Mouse (Mus musculus) fat pad, adult 2 months (tissue): ENCODE measurements at regions not wholly inside any gene's neighbourhood (a gene's known extent, or its start where the extent isn't known, plus 50 kb on each side); places are given as distances from the start of the nearest gene placed in this dataset.
A peak's percentile ranks its signal among the peaks of the same experiment; 100 is the strongest.

Source experiments
- DNase-seq: peaks from one replicate; pipeline ENCODE4 v3.0.0-alpha.2; 2011; ENCODE audit warnings: low read depth, low spot score; ENCODE audit errors: extremely low read depth

DNA sequence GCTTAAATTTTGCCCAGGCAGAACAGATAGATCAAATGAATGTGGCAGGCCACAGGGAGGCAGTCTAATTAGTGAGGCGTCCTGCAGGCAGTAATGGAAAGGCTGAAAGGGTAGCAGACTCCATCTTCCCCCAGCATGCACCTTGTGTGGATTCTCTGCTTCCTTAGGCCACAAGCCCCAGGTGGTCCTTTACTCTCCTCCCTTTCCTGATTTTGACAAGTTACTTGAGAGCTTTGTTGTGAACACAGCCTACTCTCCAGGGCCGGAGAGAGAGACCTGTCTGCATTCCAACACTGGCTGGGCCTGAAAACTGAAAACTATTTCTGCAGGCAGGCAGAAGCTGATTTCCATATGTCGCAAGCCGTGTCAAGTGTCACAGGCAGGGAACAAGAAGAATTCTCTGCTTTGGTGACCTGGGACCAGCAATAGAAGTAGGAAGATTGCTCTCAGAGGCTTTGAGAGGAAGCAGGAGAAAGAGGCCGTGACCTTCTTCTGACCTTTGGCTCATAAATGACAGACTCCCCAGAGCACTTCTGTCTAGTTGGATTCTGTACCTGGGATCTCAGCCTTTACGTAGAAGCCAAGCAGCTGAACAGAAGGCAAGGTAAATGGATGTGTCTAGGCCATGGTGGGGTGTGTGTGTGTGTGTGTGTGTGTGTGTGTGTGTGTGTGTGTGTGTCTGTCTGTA is 619.2 kb upstream of the Cdh5 start:
- DNase-seq: no peak

DNA sequence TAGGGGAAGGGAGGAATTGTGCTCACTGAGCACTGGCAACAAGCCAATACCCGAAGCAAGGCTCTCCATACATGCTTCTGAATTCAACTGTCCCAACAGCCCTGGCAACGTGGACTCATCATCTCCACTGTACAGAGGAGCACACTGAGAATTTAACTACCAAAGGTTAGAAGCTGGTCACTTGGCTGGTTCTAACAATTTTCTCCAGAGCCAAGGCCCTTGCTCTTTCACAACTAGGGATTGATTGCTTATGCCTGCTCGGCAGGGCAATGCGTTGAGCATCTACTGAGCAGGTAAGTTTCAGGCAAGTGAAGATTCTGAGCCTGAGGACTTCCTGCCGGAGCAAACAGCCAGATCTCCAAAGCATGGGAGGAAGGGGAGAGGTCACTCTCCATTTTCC is 616.0 kb upstream of the Cdh5 start:
- no peak for DNase-seq

DNA sequence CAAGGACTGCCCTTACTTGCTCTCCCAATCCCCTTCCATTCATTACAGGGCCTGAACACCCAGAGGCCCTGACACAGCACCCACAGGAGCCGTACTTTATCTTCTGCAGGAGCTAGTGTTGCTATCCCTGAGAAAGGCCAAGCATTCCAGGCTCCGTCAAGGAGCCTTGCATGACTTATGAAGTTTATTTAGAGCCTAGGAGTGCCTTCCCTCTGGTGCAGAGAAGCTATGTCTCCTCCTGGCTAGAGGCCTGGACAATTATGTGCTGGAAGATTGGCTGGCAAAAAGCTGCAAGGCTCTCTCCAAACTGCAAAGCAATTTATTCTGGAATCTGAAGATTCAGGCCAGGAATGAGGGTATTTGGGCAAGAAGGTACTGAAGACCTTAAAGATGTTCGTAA is 612.0 kb upstream of the Cdh5 start:
- DNase-seq: no peak

DNA sequence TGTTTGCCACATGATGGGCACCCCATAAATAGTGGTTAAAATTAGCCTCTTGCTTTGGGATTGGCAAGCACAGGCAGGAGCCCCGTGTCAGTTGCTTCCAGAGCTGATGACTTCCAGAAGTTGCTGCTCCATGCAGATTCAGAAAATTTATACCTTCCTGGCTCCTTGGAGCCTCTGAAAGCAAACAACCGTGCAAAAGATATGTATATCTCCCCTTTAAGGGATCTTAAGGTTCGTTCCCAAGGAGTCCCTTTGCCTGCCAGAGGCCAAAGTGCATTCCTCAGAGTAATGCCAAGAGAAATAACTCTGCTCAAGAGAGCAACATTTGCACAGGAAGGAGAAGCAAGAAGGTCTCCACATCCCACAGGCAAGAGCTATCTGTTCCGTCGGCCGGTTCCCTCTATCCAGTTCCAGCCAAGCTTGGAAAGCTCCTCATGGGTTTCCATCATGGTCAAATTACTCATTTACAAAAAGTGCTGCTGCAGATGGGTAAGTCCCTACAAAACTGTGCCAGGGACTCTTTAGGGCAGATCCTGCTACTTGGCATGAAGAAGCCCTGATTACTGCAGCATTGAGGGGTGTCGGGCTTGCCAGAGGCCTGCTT is 608.4 kb upstream of the Cdh5 start:
- peak; percentile 18 for DNase-seq

DNA sequence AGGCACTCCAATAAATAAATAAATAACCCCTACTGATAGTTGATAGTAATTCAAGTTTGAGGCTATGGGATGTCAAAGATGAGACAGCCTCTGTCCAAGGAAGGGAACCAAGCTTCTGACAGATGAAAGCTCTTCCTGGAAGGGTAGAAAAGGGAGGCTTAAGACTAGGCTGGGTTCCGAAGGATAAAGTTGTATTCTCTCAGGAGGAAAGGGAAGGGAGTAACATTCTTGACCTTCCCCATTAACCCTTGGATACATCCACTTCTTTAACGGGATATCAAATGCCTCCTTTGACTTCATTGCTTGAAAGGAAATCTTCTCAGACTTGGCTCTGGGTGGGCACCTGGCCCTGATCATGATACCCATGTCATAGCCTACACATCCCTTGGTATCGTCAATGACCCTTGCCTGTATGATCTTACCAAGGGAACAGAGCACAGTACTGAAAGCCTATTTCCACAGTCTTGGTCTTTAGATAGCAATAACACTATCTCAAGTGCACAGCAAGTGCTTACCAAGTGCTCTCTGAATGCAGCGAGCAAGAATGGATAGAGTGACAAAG is 607.4 kb upstream of the Cdh5 start:
- DNase-seq: no peak

DNA sequence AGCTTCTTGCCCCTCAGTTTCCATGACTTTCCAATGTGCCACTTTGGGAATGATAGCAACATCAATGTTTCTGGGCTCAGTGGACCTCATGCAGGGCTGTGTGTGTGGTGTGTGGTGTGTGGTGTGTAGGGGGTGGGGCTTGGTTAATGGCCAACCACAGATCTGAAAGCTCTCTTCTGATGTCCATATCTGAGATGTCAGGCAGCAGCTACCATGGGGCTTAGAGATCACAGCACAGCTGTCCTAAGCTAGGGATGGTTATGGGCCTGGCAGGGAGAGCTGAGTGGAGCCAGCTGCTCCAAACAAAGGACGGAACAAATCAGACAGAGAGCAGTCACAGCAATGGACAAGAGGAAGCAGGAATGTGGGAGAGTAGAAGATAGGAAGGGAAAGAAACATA is 606.8 kb upstream of the Cdh5 start:
- DNase-seq: no peak

DNA sequence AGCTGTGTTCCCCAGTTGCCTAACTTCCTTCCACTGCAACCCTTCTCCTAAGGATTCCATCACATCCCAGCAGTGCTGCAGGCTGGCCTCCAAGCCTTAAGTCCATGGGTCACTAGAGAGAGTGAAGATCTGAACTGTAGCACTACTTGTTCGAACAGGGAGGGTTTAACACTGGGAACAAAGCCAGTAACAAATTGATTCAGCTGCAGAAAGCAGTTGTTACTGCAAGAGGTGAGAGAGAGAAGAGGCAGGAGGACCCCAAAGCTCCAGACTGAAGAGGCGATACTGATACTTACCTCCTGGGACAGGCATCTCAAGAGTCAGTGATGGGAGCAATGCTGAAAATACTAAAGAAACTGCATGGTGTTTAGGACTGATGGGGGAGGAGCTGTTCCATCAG is 600.1 kb upstream of the Cdh5 start:
- DNase-seq: no peak

GRCm38 (mm10) chr8:103502991-103503767 is 598.2 kb upstream of the Cdh5 start:
- DNase-seq: no peak

DNA sequence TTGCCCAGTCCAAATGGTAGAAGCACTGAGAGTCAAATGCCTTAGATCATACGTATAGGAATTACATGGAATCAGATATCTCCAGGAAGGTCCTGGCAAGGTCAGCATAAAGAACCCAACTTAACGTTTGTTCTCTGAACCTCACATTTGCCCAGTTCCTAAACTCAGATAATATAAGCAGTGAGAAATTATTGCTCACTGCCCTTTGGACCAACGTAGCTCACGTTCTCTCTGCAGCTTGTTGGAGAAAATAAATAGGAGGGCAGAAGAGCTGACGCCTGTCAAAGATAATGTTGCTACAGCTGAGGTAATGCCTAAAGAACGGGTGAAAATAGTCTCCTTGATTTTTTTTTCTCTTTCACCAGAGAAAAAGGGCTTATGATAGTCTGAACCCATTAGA is 595.1 kb upstream of the Cdh5 start:
- DNase-seq: no peak

- DNase-seq: no peak
Observed at GRCm38 (mm10) chr8:103507068-103507467, 594.4 kb upstream of the Cdh5 start.

GRCm38 (mm10) chr8:103520141-103520866 is 581.1 kb upstream of the Cdh5 start:
- DNase-seq: no peak

DNA sequence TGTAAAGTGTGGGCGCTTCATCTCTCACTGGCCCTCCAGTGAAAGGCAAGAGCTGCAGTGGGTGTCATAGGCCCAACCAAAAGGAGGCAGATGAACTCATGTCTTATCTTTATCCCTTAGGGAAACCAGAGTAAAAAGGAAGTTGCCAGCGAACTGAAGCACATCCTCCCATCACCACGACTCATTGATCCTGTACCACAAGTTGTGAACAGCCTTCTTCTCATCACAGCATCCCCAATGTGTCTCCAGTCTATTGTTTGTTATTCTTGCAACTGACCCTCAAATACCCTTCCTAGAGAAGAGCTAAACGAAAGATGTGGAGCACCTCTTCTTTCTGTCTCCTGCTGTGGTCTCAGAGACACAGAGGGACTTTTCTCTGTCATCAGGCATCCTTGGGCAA is 570.5 kb upstream of the Cdh5 start:
- DNase-seq: no peak

DNA sequence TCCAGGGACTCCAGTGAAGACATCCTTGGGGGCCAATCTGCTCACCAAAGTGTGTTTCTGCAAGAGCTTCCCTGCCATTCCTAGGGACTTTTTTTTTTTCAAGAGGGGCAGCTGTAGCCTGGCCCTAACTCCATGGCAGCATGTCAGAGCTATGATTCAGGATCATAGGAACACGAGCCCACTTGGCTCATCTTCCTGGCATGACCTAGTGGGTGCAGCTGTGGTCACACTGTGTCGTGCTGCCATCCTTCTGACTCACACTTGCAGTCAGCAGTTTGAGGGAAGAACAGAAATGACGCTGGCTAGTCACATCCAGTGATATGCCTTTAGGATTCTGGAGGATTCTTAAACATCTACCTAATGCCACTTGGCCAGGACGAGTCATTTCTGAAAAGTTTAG is 566.5 kb upstream of the Cdh5 start:
- DNase-seq: no peak

- DNase-seq: no peak
Observed at GRCm38 (mm10) chr8:103536856-103537255, 564.6 kb upstream of the Cdh5 start.

DNA sequence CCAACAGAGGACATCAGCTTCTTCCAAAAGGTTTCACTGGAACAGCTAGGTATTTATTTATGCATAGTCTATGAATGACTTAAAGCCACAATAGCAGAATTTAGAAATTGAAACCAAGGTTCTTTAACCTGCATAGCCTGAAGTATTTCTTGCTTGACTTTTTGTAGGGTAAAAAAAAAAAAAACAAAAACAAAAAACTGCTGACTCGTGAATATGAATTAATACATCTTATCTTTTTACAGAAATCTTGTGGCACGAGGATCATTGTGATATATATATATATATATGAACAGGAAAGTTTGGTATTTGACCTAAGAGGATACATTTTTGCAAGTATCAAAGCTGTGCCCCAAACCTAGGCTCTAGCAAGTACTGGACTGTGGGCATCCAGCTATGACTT is 559.5 kb upstream of the Cdh5 start:
- DNase-seq: no peak

- DNase-seq: no peak
Observed at GRCm38 (mm10) chr8:103551916-103552535, 549.4 kb upstream of the Cdh5 start.

- no peak for DNase-seq
Observed at GRCm38 (mm10) chr8:103561606-103562005, 539.8 kb upstream of the Cdh5 start.

- DNase-seq: no peak
Observed at GRCm38 (mm10) chr8:103570864-103571425, 530.5 kb upstream of the Cdh5 start.

DNA sequence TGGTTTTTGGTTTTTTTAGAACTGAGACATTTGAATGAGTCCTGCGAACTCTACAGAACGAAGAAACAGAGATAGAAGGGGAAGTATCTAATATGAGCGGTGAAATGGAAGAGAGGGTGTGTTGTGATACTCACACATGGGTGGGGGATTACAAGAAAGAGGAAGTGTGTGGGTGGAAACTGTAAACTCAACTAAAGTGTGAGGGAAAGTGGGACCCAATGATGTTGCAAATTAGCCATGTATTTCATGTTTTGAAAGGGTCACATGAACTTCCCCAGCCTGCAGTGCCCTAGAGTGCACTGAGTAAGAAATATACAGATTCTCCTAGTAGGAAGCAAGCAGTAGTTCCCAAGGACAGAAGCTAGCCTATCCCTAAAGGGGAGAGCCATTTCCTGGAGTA is 524.3 kb upstream of the Cdh5 start:
- DNase-seq: no peak

DNA sequence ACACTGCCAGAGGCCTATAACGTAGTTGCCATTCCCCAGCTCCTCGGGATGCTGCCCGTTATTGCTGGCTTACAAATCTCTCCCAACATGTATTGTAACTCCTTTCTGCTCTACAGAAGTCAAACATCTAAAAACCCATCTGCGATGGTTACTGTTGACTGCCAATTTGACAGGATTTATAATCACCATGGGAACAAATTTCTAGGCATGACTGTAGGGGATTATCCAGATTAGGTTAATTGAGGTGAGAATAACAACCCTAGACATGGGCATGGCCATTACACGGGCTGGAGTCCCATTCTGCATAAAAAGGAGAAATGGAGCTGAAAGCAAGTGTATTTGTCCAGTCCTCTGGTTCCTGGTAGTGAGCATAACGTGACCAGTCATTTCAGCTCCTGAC is 523.4 kb upstream of the Cdh5 start:
- DNase-seq: no peak

GRCm38 (mm10) chr8:103608291-103608690 is 493.1 kb upstream of the Cdh5 start:
- DNase-seq: no peak
